Mouse (Mus musculus) effector memory CD4-positive, alpha-beta T cell, adult 5 months (primary cell): ENCODE measurements around the gene Vps13a. TPM values are rescaled to one million over a fixed set of nuclear protein-coding genes. Genes with fewer than 3 reads are reported as not detected.

Source experiments
- polyA plus RNA-seq: library from polyadenylated mRNA; unstranded; fragments of 100-300 nt; shearing (Covaris generic); gene quantifications from one replicate; pipeline ENCODE4 v1.2.1, GENCODE M21; 2017

Vps13a gene
- 63.5 TPM for polyA plus RNA-seq

DNA sequence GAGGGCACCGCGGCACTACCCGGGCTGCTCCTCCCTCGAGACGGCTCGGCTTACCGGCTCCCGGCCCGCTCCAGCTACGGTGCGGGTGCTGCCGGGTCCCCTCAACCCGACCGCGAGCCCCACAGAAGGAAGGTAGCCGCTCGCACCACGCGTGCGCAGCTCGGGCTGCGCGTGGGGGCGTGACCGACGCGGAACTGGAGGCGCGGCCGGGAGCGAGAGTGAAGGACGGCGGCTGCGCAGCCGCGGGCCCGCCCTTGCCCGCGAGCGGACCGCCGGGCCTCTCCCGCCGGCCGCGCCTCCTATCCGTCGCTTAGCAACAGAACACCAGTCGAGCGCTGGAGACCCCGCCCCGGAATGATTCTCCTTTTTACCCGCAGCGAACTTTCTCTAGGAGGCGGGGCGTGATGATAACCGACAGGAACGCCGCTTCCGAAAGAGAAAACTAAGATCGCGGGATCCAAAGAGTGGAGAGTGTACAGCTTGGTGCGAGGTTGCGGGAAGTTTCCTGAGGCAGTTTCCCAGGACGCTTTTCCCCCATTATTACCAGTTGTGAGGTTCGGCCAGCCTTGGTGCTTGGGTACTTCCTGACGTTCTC, at the start of gene Vps13a:
Vps13a (minus strand) TSS at position 144 of the 595 bp plus-strand sequence.

Other genes with a start within 250 kb of the Vps13a start
- not detected for gene Foxb2, start 92.9 kb upstream of the Vps13a start, polyA plus RNA-seq
- 0.36 TPM for gene Prune2, start 175.2 kb upstream of the Vps13a start, polyA plus RNA-seq